Comparison of ENCODE assay signal across 28 mouse cellular contexts in the genomic region with DNA sequence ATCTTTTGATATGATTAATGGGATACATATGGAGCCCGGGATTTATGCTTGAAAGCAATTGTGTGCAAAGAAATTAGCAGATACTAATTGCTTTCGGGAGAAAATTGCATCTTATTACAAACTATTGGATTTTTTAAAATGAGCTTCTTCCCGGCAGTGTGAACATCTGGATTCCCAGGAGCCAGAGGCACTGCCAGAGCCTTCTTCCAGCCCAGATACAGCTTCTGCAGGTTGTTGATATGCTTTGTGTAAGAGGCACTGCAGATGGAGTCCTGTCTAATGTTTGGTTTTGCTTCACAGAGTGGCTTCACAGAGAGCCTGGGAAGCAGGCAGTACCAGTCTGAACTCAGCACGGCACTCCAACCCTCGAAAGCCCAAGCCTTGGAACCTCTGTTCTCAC.
DNase-seq lines count a peak whose midpoint lies in the region; ATAC-seq and TF ChIP-seq lines count a peak whose summit lies in the region.
"Had no signal": no experiment of that assay in that cellular context is flagged by ENCODE, and none has a peak within 500 bp of the region (broad histone marks: within the 10 kb centered on the region; RNA-seq: fewer than 3 reads in every experiment).

No protein-coding gene starts in this region.

- dilution Hi-C loops in CH12.LX (cut with MboI; ENCODE audit: extremely low pct_ligation_motif_present, extremely low pct_unique_long_range_greater_than_20kb, low sequenced_read_pairs), result no loop called here

- ATAC-seq in forebrain, embryonic 14.5 days, result peak; percentile 50; the same call in 1 of the 2 replicates
- no peak for ATAC-seq in forebrain, embryonic 11.5 days (replicated peaks; ENCODE audit: low FRiP score)
- no peak for ATAC-seq in hindbrain, postnatal 0 days
- peak; percentile 38; the same call in 1 of the 2 replicates for ATAC-seq in forebrain, embryonic 16.5 days
- ATAC-seq in megakaryocyte, adult 5-6 weeks (ENCODE audit: poor library complexity, severe bottlenecking), result no peak
- ATAC-seq: inflammation-experienced regulatory T-cells, adult 6 months had no signal

- WGBS in forebrain, embryonic 14.5 days, result 64% methylated on average over 5 of the region's 5 CpGs
- WGBS in forebrain, embryonic 11.5 days, result 75% methylated on average over 5 of the region's 5 CpGs
- 61% methylated on average over 5 of the region's 5 CpGs for WGBS in hindbrain, postnatal 0 days
- WGBS in hindbrain, embryonic 10.5 days, result 84% methylated on average over 5 of the region's 5 CpGs
- 57% methylated on average over 5 of the region's 5 CpGs for WGBS in forebrain, embryonic 16.5 days

- H3K27ac ChIP-seq in forebrain, embryonic 14.5 days (ENCODE audit: low read depth, low read length), result no peak overlapping the region
- no peak overlapping the region for H3K27ac ChIP-seq in forebrain, embryonic 11.5 days (ENCODE audit: low read depth, low read length)
- no peak overlapping the region for H3K27ac ChIP-seq in hindbrain, postnatal 0 days
- H3K27ac ChIP-seq in hindbrain, embryonic 10.5 days, result no peak overlapping the region
- peak overlapping the region; percentile 83; the same call in 1 of the 2 replicates for H3K27ac ChIP-seq in CH12.LX (ENCODE audit: insufficient read depth, low read depth)
- H3K27ac ChIP-seq in forebrain, embryonic 16.5 days (ENCODE audit: low read length), result 0 out of 2 replicates have a peak overlapping the region, but pooled peaks have one; percentile 20
- H3K27ac ChIP-seq: limb, embryonic 12.5 days; liver, embryonic 15.5 days; neural tube, embryonic 12.5 days had no signal

- TF ChIP-seq EP300 in CH12.LX (IDR thresholded peaks at IDR 0.05; ENCODE audit: low read length), result no peak

- H3K79me2 ChIP-seq in CH12.LX (replicated peaks; ENCODE audit: control insufficient read depth, extremely low read depth, insufficient read depth, poor library complexity, severe bottlenecking), result no peaks in the 10 kb centered on the region

- H3K9me3 ChIP-seq in forebrain, embryonic 14.5 days (replicated peaks; ENCODE audit: control insufficient read depth, low read length), result no peaks in the 10 kb centered on the region
- no peaks in the 10 kb centered on the region for H3K9me3 ChIP-seq in forebrain, embryonic 11.5 days (ENCODE audit: control insufficient read depth, low read length)
- H3K9me3 ChIP-seq in hindbrain, postnatal 0 days (ENCODE audit: low read length), result no peaks in the 10 kb centered on the region
- H3K9me3 ChIP-seq in hindbrain, embryonic 10.5 days, result no peaks in the 10 kb centered on the region
- H3K9me3 ChIP-seq in CH12.LX (replicated peaks; ENCODE audit: low read length), result no peaks in the 10 kb centered on the region
- H3K9me3 ChIP-seq in forebrain, embryonic 16.5 days (ENCODE audit: control insufficient read depth, low read length), result no peaks in the 10 kb centered on the region
- H3K9me3 ChIP-seq: limb, embryonic 12.5 days; liver, embryonic 15.5 days; neural tube, embryonic 12.5 days had no signal

- DNase-seq in forebrain, embryonic 14.5 days (ENCODE audit: low spot score), result peak; percentile 39
- DNase-seq in forebrain, embryonic 11.5 days (ENCODE audit: low spot score), result no peak
- DNase-seq in hindbrain, postnatal 0 days (ENCODE audit: low spot score), result peak; percentile 11
- DNase-seq in hindbrain, embryonic 10.5 days (ENCODE audit: low spot score), result no peak
- no peak for DNase-seq in CH12.LX (ENCODE audit: extremely low read depth)
- DNase-seq in frontal cortex, postnatal 10 days (ENCODE audit: low spot score in 2 of 2), result no peak
- DNase-seq: adrenal gland, postnatal 14 days; cerebellum, adult 11-12 months; cerebellum, adult 9-11 months; gastrocnemius, postnatal 25 days; heart, adult 18-20 months; heart, postnatal 36 days; kidney, adult 11 months; kidney, postnatal 14 days; layer of hippocampus, adult 9-11 months; lung, embryonic 14.5 days; lung, postnatal 14 days; retina, postnatal 1 day; right cerebral cortex, postnatal 14 days had no signal

- in situ Hi-C loops in CH12.LX (cut with MboI; ENCODE audit: low pct_ligation_motif_present, low pct_unique_long_range_greater_than_20kb, low sequenced_read_pairs), result loop anchor here (10.0 to 25.0 kb wide), 2 partner anchors 79 to 541 kb away; no protein-coding TSS in a partner anchor

- TF ChIP-seq RAD21 in CH12.LX (IDR thresholded peaks at IDR 0.05; ENCODE audit: low read depth, low read length), result no peak

- H3K9ac ChIP-seq in forebrain, embryonic 14.5 days (ENCODE audit: low read length), result no peak overlapping the region
- H3K9ac ChIP-seq in forebrain, embryonic 11.5 days (ENCODE audit: low read length), result no peak overlapping the region
- no peak overlapping the region for H3K9ac ChIP-seq in hindbrain, postnatal 0 days (replicated peaks; ENCODE audit: low read length)
- H3K9ac ChIP-seq in CH12.LX (ENCODE audit: insufficient read depth, low read depth), result peak overlapping the region; percentile 25; the same call in 1 of the 2 replicates
- H3K9ac ChIP-seq in forebrain, embryonic 16.5 days (replicated peaks; ENCODE audit: low read depth, low read length), result no peak overlapping the region
- H3K9ac ChIP-seq: limb, embryonic 12.5 days; liver, embryonic 15.5 days; lung, embryonic 14.5 days; neural tube, embryonic 12.5 days had no signal

- H3K27me3 ChIP-seq in forebrain, embryonic 14.5 days (replicated peaks; ENCODE audit: control insufficient read depth, insufficient read depth, low read length), result no peaks in the 10 kb centered on the region
- no peaks in the 10 kb centered on the region for H3K27me3 ChIP-seq in forebrain, embryonic 11.5 days (ENCODE audit: control insufficient read depth, insufficient read depth, low read length)
- H3K27me3 ChIP-seq in hindbrain, postnatal 0 days (ENCODE audit: insufficient read depth, low read length), result no peaks in the 10 kb centered on the region
- no peaks in the 10 kb centered on the region; the same call in 1 of the 2 replicates for H3K27me3 ChIP-seq in hindbrain, embryonic 10.5 days (ENCODE audit: insufficient read depth, poor library complexity, severe bottlenecking)
- H3K27me3 ChIP-seq in CH12.LX (replicated peaks), result no peaks in the 10 kb centered on the region
- no peaks in the 10 kb centered on the region for H3K27me3 ChIP-seq in forebrain, embryonic 16.5 days (replicated peaks; ENCODE audit: control insufficient read depth, insufficient read depth, low read length)
- H3K27me3 ChIP-seq: neural tube, embryonic 12.5 days had no signal

- no peak for TF ChIP-seq POLR2A in CH12.LX (IDR thresholded peaks at IDR 0.05; ENCODE audit: low read depth, low read length)

- H3K36me3 ChIP-seq in forebrain, embryonic 14.5 days (ENCODE audit: control insufficient read depth, insufficient read depth, low read length), result no peaks in the 10 kb centered on the region
- H3K36me3 ChIP-seq in forebrain, embryonic 11.5 days (ENCODE audit: control insufficient read depth, insufficient read depth, low read length), result no peaks in the 10 kb centered on the region
- H3K36me3 ChIP-seq in hindbrain, postnatal 0 days (ENCODE audit: insufficient read depth, low read length), result no peaks in the 10 kb centered on the region
- no peaks in the 10 kb centered on the region for H3K36me3 ChIP-seq in hindbrain, embryonic 10.5 days
- H3K36me3 ChIP-seq in CH12.LX (replicated peaks in 1 of 2; ENCODE audit: control insufficient read depth in 1 of 2, insufficient read depth in 1 of 2, low read length in 1 of 2), result no peaks in the 10 kb centered on the region
- no peaks in the 10 kb centered on the region for H3K36me3 ChIP-seq in forebrain, embryonic 16.5 days (ENCODE audit: control insufficient read depth, insufficient read depth)
- H3K36me3 ChIP-seq: limb, embryonic 12.5 days; liver, embryonic 15.5 days; neural tube, embryonic 12.5 days had no signal

- H3K4me3 ChIP-seq in forebrain, embryonic 14.5 days (ENCODE audit: low read depth, low read length), result no peak overlapping the region
- no peak overlapping the region for H3K4me3 ChIP-seq in forebrain, embryonic 11.5 days (ENCODE audit: low read depth, low read length)
- H3K4me3 ChIP-seq in hindbrain, postnatal 0 days (ENCODE audit: low read length), result no peak overlapping the region
- no peak overlapping the region for H3K4me3 ChIP-seq in hindbrain, embryonic 10.5 days
- no peak overlapping the region for H3K4me3 ChIP-seq in CH12.LX (replicated peaks in 1 of 3; ENCODE audit: low read depth in 2 of 3, low read length in 2 of 3, poor library complexity in 1 of 3)
- no peak overlapping the region for H3K4me3 ChIP-seq in forebrain, embryonic 16.5 days (replicated peaks; ENCODE audit: low read length)
- H3K4me3 ChIP-seq: erythroblast, embryonic 14.5 days; limb, embryonic 12.5 days; liver, embryonic 15.5 days; neural tube, embryonic 12.5 days had no signal

- no peaks in the 10 kb centered on the region for H3K4me1 ChIP-seq in forebrain, embryonic 14.5 days (ENCODE audit: control insufficient read depth, insufficient read depth, low read length)
- H3K4me1 ChIP-seq in forebrain, embryonic 11.5 days (replicated peaks; ENCODE audit: control insufficient read depth, insufficient read depth, low read length), result no peaks in the 10 kb centered on the region
- no peaks in the 10 kb centered on the region for H3K4me1 ChIP-seq in hindbrain, postnatal 0 days (ENCODE audit: insufficient read depth, low read length)
- peaks cover 18% of the 10 kb centered on the region for H3K4me1 ChIP-seq in hindbrain, embryonic 10.5 days (replicated peaks)
- peaks cover 56 to 95% of the 10 kb centered on the region in 2 experiments for H3K4me1 ChIP-seq in CH12.LX (ENCODE audit: control insufficient read depth in 1 of 2, insufficient read depth in 2 of 2)
- no peaks in the 10 kb centered on the region for H3K4me1 ChIP-seq in forebrain, embryonic 16.5 days (replicated peaks; ENCODE audit: control insufficient read depth, insufficient read depth, low read length)
- H3K4me1 ChIP-seq: liver, embryonic 15.5 days; neural tube, embryonic 12.5 days had no signal

- no peak overlapping the region for H3K4me2 ChIP-seq in forebrain, embryonic 14.5 days (ENCODE audit: low read length)
- H3K4me2 ChIP-seq in forebrain, embryonic 11.5 days (ENCODE audit: low read depth, low read length, severe bottlenecking), result no peak overlapping the region
- no peak overlapping the region for H3K4me2 ChIP-seq in hindbrain, postnatal 0 days (ENCODE audit: low read depth, low read length)
- H3K4me2 ChIP-seq in CH12.LX (ENCODE audit: insufficient read depth, low read depth, poor library complexity, severe bottlenecking), result no peak overlapping the region
- no peak overlapping the region for H3K4me2 ChIP-seq in forebrain, embryonic 16.5 days (ENCODE audit: low read length)
- H3K4me2 ChIP-seq: heart, embryonic 11.5 days; limb, embryonic 12.5 days; liver, embryonic 15.5 days; lung, embryonic 14.5 days; midbrain, embryonic 11.5 days; neural tube, embryonic 12.5 days had no signal

- TF ChIP-seq CTCF in hindbrain, postnatal 0 days (IDR thresholded peaks at IDR 0.05; ENCODE audit: low read depth), result no peak
- TF ChIP-seq CTCF in CH12.LX (conservative IDR thresholded peaks at IDR 0.05 in 1 of 2, IDR thresholded peaks at IDR 0.05 in 1 of 2; ENCODE audit: low read depth in 2 of 2, low read length in 2 of 2), result no peak

TF ChIP-seq in CH12.LX, 34 proteins besides CTCF, POLR2A, EP300 and RAD21:
- TF ChIP-seq ELF1 (IDR thresholded peaks at IDR 0.05; ENCODE audit: low read depth, low read length), result no peak

Comparison
In these comparisons a context has a peak if more than half of its experiments do, and no peak if none do; other contexts are left out.
1. ATAC-seq: peak in forebrain, embryonic 14.5 days (single experiment) and forebrain, embryonic 16.5 days (single experiment); none in forebrain, embryonic 11.5 days (single experiment), hindbrain, postnatal 0 days (single experiment) and megakaryocyte, adult 5-6 weeks (single experiment).
2. DNase-seq: peak in forebrain, embryonic 14.5 days (single experiment) and hindbrain, postnatal 0 days (single experiment); none in forebrain, embryonic 11.5 days (single experiment), hindbrain, embryonic 10.5 days (single experiment), CH12.LX (single experiment) and frontal cortex, postnatal 10 days (0 of 2).
3. H3K27ac ChIP-seq: peak in CH12.LX (single experiment) and forebrain, embryonic 16.5 days (single experiment); none in forebrain, embryonic 14.5 days (single experiment), forebrain, embryonic 11.5 days (single experiment), hindbrain, postnatal 0 days (single experiment) and hindbrain, embryonic 10.5 days (single experiment).